Mouse (Mus musculus): ENCODE results near the gene Bend7. TPM values are rescaled to one million over a fixed set of nuclear protein-coding genes. Genes with fewer than 3 reads are reported as not detected.

Bend7 gene
- polyA plus RNA-seq (2012; ENCODE audit: low replicate concordance) = not detected in 2 replicates

GRCm38 (mm10) chr2:4717769-4718661 lies at the start of gene Bend7:
TSS of gene Bend7 (plus strand) at chr2:4717831.

Other genes starting within 250 kb of the Bend7 start
- gene Prpf18, start 65.7 kb upstream of the Bend7 start, polyA plus RNA-seq (2012; ENCODE audit: low replicate concordance) = 1.2 and 19.9 TPM in 2 replicates
- 3.7 and 6.9 TPM in 2 replicates for gene Sephs1, start 163.7 kb downstream of the Bend7 start, polyA plus RNA-seq (2012; ENCODE audit: low replicate concordance)
- gene Phyh, start 201.2 kb downstream of the Bend7 start, polyA plus RNA-seq (2012; ENCODE audit: low replicate concordance) = 10.7 and 29.0 TPM in 2 replicates